Mouse (Mus musculus) embryonic facial prominence, embryonic 14.5 days (tissue): ENCODE data around the gene Itga3. TPM values are rescaled to one million over a fixed set of nuclear protein-coding genes. Genes with fewer than 3 reads are reported as not detected.

ENCODE experiments used
- ATAC-seq: fragments of 200-750 bp; cut with Nextera tagmentation; 2 replicates; pipeline ENCODE4 v1.8.0; 2017; ENCODE audit warnings: low read depth, moderate number of reproducible peaks, moderate TSS enrichment
- DNase-seq: peaks from one replicate; pipeline ENCODE4 v3.0.0-alpha.2; 2015; ENCODE audit warnings: low spot score
- H3K27ac ChIP-seq: fragments of 300-500 bp; sonication (generic); replicated peaks from 2 replicates; pipeline ENCODE4 v1.5.1; 2014; ENCODE audit warnings: low read depth, mild to moderate bottlenecking, low read length, moderate library complexity
- H3K27me3 ChIP-seq: fragments of 300-500 bp; sonication (generic); replicated peaks from 2 replicates; pipeline ENCODE4 v1.6.1; 2014; ENCODE audit warnings: low read length; ENCODE audit not compliant: control insufficient read depth, insufficient read depth
- H3K36me3 ChIP-seq: fragments of 300-500 bp; sonication (generic); 2 replicates; pipeline ENCODE4 v1.6.1; 2014; ENCODE audit warnings: low read length, mixed read lengths; ENCODE audit not compliant: control insufficient read depth, insufficient read depth
- H3K4me1 ChIP-seq: fragments of 300-500 bp; sonication (generic); 2 replicates; pipeline ENCODE4 v1.6.1; 2014; ENCODE audit warnings: antibody characterized with exemption, low read length; ENCODE audit not compliant: control insufficient read depth, insufficient read depth
- H3K4me2 ChIP-seq: fragments of 300-500 bp; sonication (generic); 2 replicates; pipeline ENCODE4 v1.6.1; 2014; ENCODE audit warnings: low read depth, mild to moderate bottlenecking, low read length, moderate library complexity, mixed read lengths
- H3K4me3 ChIP-seq: fragments of 300-500 bp; sonication (generic); 2 replicates; pipeline ENCODE4 v1.5.1; 2014; ENCODE audit warnings: low read depth, mild to moderate bottlenecking, low read length
- H3K9ac ChIP-seq: fragments of 300-500 bp; sonication (generic); 2 replicates; pipeline ENCODE4 v1.6.1; 2014; ENCODE audit warnings: low read depth, mild to moderate bottlenecking, low read length, moderate library complexity, mixed read lengths
- H3K9me3 ChIP-seq: fragments of 300-500 bp; sonication (generic); 2 replicates; pipeline ENCODE4 v1.6.1; 2016; ENCODE audit warnings: low read length; ENCODE audit not compliant: control insufficient read depth
- WGBS: fragments of 180-500 bp; shearing (Covaris S2); extraction: QIAGEN DNeasy Blood & Tissue Kit; methylation state at CpG from one replicate; pipeline ENCODE4 v1.1.7; 2014; 5-methylcytosine and 5-hydroxymethylcytosine counted together
- polyA plus RNA-seq: library from polyadenylated mRNA; unstranded; fragments of >200 nt; fragmentation: Nextera tagmentation; extraction: Ambion mirVana; gene quantifications from 2 replicates; pipeline ENCODE4 v1.2.1, GENCODE M21; 2014

Itga3 gene
- polyA plus RNA-seq, 1 experiment from 2014 or later, result 8.3 TPM

GRCm38 (mm10) chr11:95002705-95003104 lies 73.9 kb downstream of the Itga3 start:
- Histone ChIP-seq H3K9ac (no peak overlapping the region), H3K4me1 (peaks cover 14% of the 10 kb centered on the region), H3K27ac (no peak overlapping the region), H3K4me2 (no peak overlapping the region), H3K9me3 (no peaks in the 10 kb centered on the region), H3K27me3 (no peaks in the 10 kb centered on the region), H3K4me3 (no peak overlapping the region), H3K36me3 (peaks cover 81% of the 10 kb centered on the region)
- WGBS, result 93% methylated on average over 8 of the region's 8 CpGs
- DNase-seq (no peak), ATAC-seq (no peak)

- Histone ChIP-seq H3K27ac (no peak overlapping the region), H3K9me3 (no peaks in the 10 kb centered on the region), H3K27me3 (no peaks in the 10 kb centered on the region), H3K36me3 (peaks cover 90% of the 10 kb centered on the region), H3K9ac (no peak overlapping the region), H3K4me2 (no peak overlapping the region), H3K4me1 (peaks cover 5% of the 10 kb centered on the region; the same call in 1 of the 2 replicates), H3K4me3 (no peak overlapping the region)
- 88% methylated on average over 21 of the region's 21 CpGs for WGBS
- no peak for ATAC-seq
- DNase-seq, result no peak
These were observed 74.8 kb downstream of the Itga3 start for GRCm38 (mm10) chr11:95001584-95002347.

GRCm38 (mm10) chr11:95001058-95001457 lies 75.5 kb downstream of the Itga3 start:
- no peak overlapping the region for H3K9ac ChIP-seq
- no peaks in the 10 kb centered on the region for H3K9me3 ChIP-seq
- no peak overlapping the region for H3K4me3 ChIP-seq
- H3K27ac ChIP-seq, result 0 out of 2 replicates have a peak overlapping the region, but pooled peaks have one; percentile 16
- peak; percentile 50; the same call in 1 of the 2 replicates for ATAC-seq
- H3K36me3 ChIP-seq, result peaks cover 97% of the 10 kb centered on the region
- H3K4me2 ChIP-seq, result no peak overlapping the region
- DNase-seq, result peak; percentile 85
- no peaks in the 10 kb centered on the region for H3K27me3 ChIP-seq
- peaks cover 2% of the 10 kb centered on the region; the same call in 1 of the 2 replicates for H3K4me1 ChIP-seq
- WGBS, result 4% methylated on average over 8 of the region's 8 CpGs

GRCm38 (mm10) chr11:95000548-95000947 lies 76.1 kb downstream of the Itga3 start:
- H3K9ac ChIP-seq, result no peak overlapping the region
- WGBS, result 39% methylated on average over 4 of the region's 4 CpGs
- DNase-seq (no peak), ATAC-seq (no peak)
- 0 out of 2 replicates have a peak overlapping the region, but pooled peaks have one; percentile 16 for H3K27ac ChIP-seq
- H3K4me3 ChIP-seq, result no peak overlapping the region
- H3K36me3 ChIP-seq, result peaks cover 94% of the 10 kb centered on the region
- H3K9me3 ChIP-seq, result no peaks in the 10 kb centered on the region
- H3K4me1 ChIP-seq, result peaks cover 3% of the 10 kb centered on the region
- no peak overlapping the region for H3K4me2 ChIP-seq
- no peaks in the 10 kb centered on the region for H3K27me3 ChIP-seq

- peaks cover 7% of the 10 kb centered on the region for H3K4me1 ChIP-seq
- no peak for DNase-seq
- no peaks in the 10 kb centered on the region for H3K27me3 ChIP-seq
- WGBS, result 76% methylated on average over 8 of the region's 8 CpGs
- H3K27ac ChIP-seq, result 0 out of 2 replicates have a peak overlapping the region, but pooled peaks have one; percentile 16
- no peak for ATAC-seq
- H3K9me3 ChIP-seq, result no peaks in the 10 kb centered on the region
- no peak overlapping the region for H3K4me2 ChIP-seq
- H3K36me3 ChIP-seq, result peaks cover 89% of the 10 kb centered on the region
- no peak overlapping the region for H3K4me3 ChIP-seq
- no peak overlapping the region for H3K9ac ChIP-seq
These were observed 76.5 kb downstream of the Itga3 start for GRCm38 (mm10) chr11:95000128-95000527.

- Histone ChIP-seq H3K9me3 (no peaks in the 10 kb centered on the region), H3K4me1 (peaks cover 28% of the 10 kb centered on the region), H3K36me3 (peaks cover 69% of the 10 kb centered on the region), H3K4me3 (no peak overlapping the region), H3K27ac (no peak overlapping the region), H3K9ac (no peak overlapping the region), H3K4me2 (no peak overlapping the region), H3K27me3 (no peaks in the 10 kb centered on the region)
- ATAC-seq, result 0 out of 2 replicates have a peak, but pooled peaks have one; percentile 7
- no peak for DNase-seq
- 83% methylated on average over 14 of the region's 16 CpGs for WGBS
These were observed 78.5 kb downstream of the Itga3 start for GRCm38 (mm10) chr11:94998041-94998531.

- WGBS, result 80% methylated on average over 5 of the region's 5 CpGs
- Histone ChIP-seq H3K4me3 (no peak overlapping the region), H3K4me1 (peaks cover 29% of the 10 kb centered on the region), H3K9me3 (no peaks in the 10 kb centered on the region), H3K9ac (no peak overlapping the region), H3K27ac (no peak overlapping the region), H3K36me3 (peaks cover 64% of the 10 kb centered on the region), H3K4me2 (no peak overlapping the region), H3K27me3 (no peaks in the 10 kb centered on the region)
- ATAC-seq, result no peak
- DNase-seq, result no peak
These were observed 79.0 kb downstream of the Itga3 start for GRCm38 (mm10) chr11:94997596-94997995.

GRCm38 (mm10) chr11:94996984-94997383 lies 79.6 kb downstream of the Itga3 start:
- H3K9me3 ChIP-seq, result no peaks in the 10 kb centered on the region
- DNase-seq, result no peak
- H3K4me2 ChIP-seq, result no peak overlapping the region
- ATAC-seq, result no peak
- H3K4me1 ChIP-seq, result peaks cover 29% of the 10 kb centered on the region
- H3K27me3 ChIP-seq, result no peaks in the 10 kb centered on the region
- H3K4me3 ChIP-seq, result no peak overlapping the region
- no peak overlapping the region for H3K9ac ChIP-seq
- peaks cover 58% of the 10 kb centered on the region for H3K36me3 ChIP-seq
- H3K27ac ChIP-seq, result no peak overlapping the region
- WGBS, result 92% methylated on average over 6 of the region's 6 CpGs
